Mouse (Mus musculus) hindbrain, embryonic 11.5 days (tissue): ENCODE data around the gene Lhx4. TPM values are rescaled to one million over a fixed set of nuclear protein-coding genes. Genes with fewer than 3 reads are reported as not detected.

ENCODE experiments used
- ATAC-seq: fragments of 200-750 bp; cut with Nextera tagmentation; 2 replicates; pipeline ENCODE4 v1.8.0; 2017; ENCODE audit warnings: mild to moderate bottlenecking, moderate TSS enrichment, moderate library complexity; ENCODE audit not compliant: low FRiP score
- DNase-seq: peaks from one replicate; pipeline ENCODE4 v3.0.0-alpha.2; 2015; ENCODE audit warnings: low spot score
- H3K27ac ChIP-seq: fragments of 300-500 bp; sonication (generic); 2 replicates; pipeline ENCODE4 v1.5.1; 2014; ENCODE audit warnings: mild to moderate bottlenecking, low read depth, low read length
- H3K27me3 ChIP-seq: fragments of 300-500 bp; sonication (generic); 2 replicates; pipeline ENCODE4 v1.6.1; 2014; ENCODE audit warnings: mild to moderate bottlenecking, low read length, moderate library complexity, mixed read lengths; ENCODE audit not compliant: control insufficient read depth, insufficient read depth
- H3K36me3 ChIP-seq: fragments of 300-500 bp; sonication (generic); 2 replicates; pipeline ENCODE4 v1.6.1; 2014; ENCODE audit warnings: mild to moderate bottlenecking, low read length, moderate library complexity, mixed read lengths; ENCODE audit not compliant: control insufficient read depth, insufficient read depth
- H3K4me1 ChIP-seq: fragments of 300-500 bp; sonication (generic); replicated peaks from 2 replicates; pipeline ENCODE4 v1.6.1; 2014; ENCODE audit warnings: low read length, mixed read lengths; ENCODE audit not compliant: control insufficient read depth, insufficient read depth
- H3K4me2 ChIP-seq: fragments of 300-500 bp; sonication (generic); replicated peaks from 2 replicates; pipeline ENCODE4 v1.6.1; 2014; ENCODE audit warnings: mild to moderate bottlenecking, low read depth, low read length
- H3K4me3 ChIP-seq: fragments of 300-500 bp; sonication (generic); 2 replicates; pipeline ENCODE4 v1.5.1; 2014; ENCODE audit warnings: low read depth, low read length
- H3K9ac ChIP-seq: fragments of 300-500 bp; sonication (generic); 2 replicates; pipeline ENCODE4 v1.6.1; 2014; ENCODE audit warnings: low read depth, low read length
- H3K9me3 ChIP-seq: fragments of 300-500 bp; sonication (generic); 2 replicates; pipeline ENCODE4 v1.6.1; 2016; ENCODE audit warnings: low read length; ENCODE audit not compliant: control insufficient read depth
- WGBS: fragments of 180-500 bp; shearing (Covaris S2); extraction: QIAGEN DNeasy Blood & Tissue Kit; methylation state at CpG from one replicate; pipeline ENCODE4 v1.1.7; 2014; 5-methylcytosine and 5-hydroxymethylcytosine counted together
- polyA plus RNA-seq: library from polyadenylated mRNA; unstranded; fragments of >200 nt; fragmentation: Nextera tagmentation; extraction: Ambion mirVana; gene quantifications from 2 replicates; pipeline ENCODE4 v1.2.1, GENCODE M21; 2014

The Lhx4 gene
- polyA plus RNA-seq, 1 experiment from 2014 or later = 7.9 TPM

DNA sequence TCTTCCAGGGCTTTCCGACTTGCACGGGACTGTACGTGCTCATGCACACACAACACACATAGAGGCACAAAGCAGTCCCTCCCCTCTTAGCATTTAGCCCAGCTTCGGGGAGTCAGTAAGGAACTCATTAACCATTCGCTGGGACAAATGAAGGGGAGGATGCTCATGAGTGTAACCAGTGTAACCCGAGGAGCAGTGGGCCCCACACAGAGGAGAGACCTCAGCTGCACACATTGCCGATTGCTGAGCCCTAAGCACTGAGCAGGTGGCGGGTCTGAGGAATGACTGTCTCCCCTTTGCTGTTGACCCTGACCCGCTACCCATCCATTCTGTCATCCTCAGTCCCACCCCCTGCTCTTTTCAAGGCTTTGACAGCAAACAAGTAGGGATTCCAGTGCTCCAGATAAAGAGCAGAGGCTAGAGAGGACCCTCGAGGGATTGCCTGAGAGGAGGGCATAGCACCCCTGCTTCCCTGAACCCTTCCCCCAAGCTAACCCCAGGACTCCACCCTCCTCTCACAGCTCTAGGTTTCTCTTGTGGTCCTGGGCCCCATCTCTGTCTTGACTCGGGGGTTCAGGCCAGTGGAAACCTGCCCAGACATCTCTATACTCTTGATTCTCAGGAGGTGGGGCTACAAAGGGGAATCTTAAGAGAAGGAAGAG lies 836 bp downstream of the Lhx4 start:
- no peaks in the 10 kb centered on the region for H3K36me3 ChIP-seq
- 7% methylated on average over 11 of the region's 11 CpGs for WGBS
- peak; percentile 57 for DNase-seq
- H3K9me3 ChIP-seq = no peaks in the 10 kb centered on the region
- peaks cover 91% of the 10 kb centered on the region for H3K27me3 ChIP-seq
- ATAC-seq = peak; percentile 87
- no peak overlapping the region for H3K4me2 ChIP-seq
- H3K4me3 ChIP-seq = no peak overlapping the region
- H3K4me1 ChIP-seq = peaks cover 5% of the 10 kb centered on the region
- H3K9ac ChIP-seq = peak overlapping the region; percentile 15; the same call in 1 of the 2 replicates
- 0 out of 2 replicates have a peak overlapping the region, but pooled peaks have one; percentile 7 for H3K27ac ChIP-seq

GRCm38 (mm10) chr1:155747911-155748310 lies 3.6 kb downstream of the Lhx4 start:
- H3K4me3 ChIP-seq = no peak overlapping the region
- WGBS = 77% methylated on average over 5 of the region's 5 CpGs
- no peak for ATAC-seq

GRCm38 (mm10) chr1:155747011-155747410 lies 4.5 kb downstream of the Lhx4 start:
- H3K4me2 ChIP-seq = no peak overlapping the region
- no peak overlapping the region for H3K27ac ChIP-seq
- H3K9ac ChIP-seq = no peak overlapping the region
- peaks cover 10% of the 10 kb centered on the region for H3K4me1 ChIP-seq
- H3K4me3 ChIP-seq = no peak overlapping the region
- no peaks in the 10 kb centered on the region for H3K36me3 ChIP-seq
- ATAC-seq (no peak), DNase-seq (peak; percentile 40)
- peaks cover 91% of the 10 kb centered on the region for H3K27me3 ChIP-seq
- no peaks in the 10 kb centered on the region for H3K9me3 ChIP-seq
- WGBS = 12% methylated on average over 8 of the region's 8 CpGs

More at GRCm38 (mm10) chr1:155747911-155748310, 3.6 kb downstream of the Lhx4 start:
- peaks cover 91% of the 10 kb centered on the region for H3K27me3 ChIP-seq
- H3K36me3 ChIP-seq = no peaks in the 10 kb centered on the region
- H3K4me1 ChIP-seq = peaks cover 5% of the 10 kb centered on the region
- no peak overlapping the region for H3K4me2 ChIP-seq
- H3K9me3 ChIP-seq = no peaks in the 10 kb centered on the region
- DNase-seq = no peak
- H3K27ac ChIP-seq = no peak overlapping the region
- H3K9ac ChIP-seq = no peak overlapping the region

DNA sequence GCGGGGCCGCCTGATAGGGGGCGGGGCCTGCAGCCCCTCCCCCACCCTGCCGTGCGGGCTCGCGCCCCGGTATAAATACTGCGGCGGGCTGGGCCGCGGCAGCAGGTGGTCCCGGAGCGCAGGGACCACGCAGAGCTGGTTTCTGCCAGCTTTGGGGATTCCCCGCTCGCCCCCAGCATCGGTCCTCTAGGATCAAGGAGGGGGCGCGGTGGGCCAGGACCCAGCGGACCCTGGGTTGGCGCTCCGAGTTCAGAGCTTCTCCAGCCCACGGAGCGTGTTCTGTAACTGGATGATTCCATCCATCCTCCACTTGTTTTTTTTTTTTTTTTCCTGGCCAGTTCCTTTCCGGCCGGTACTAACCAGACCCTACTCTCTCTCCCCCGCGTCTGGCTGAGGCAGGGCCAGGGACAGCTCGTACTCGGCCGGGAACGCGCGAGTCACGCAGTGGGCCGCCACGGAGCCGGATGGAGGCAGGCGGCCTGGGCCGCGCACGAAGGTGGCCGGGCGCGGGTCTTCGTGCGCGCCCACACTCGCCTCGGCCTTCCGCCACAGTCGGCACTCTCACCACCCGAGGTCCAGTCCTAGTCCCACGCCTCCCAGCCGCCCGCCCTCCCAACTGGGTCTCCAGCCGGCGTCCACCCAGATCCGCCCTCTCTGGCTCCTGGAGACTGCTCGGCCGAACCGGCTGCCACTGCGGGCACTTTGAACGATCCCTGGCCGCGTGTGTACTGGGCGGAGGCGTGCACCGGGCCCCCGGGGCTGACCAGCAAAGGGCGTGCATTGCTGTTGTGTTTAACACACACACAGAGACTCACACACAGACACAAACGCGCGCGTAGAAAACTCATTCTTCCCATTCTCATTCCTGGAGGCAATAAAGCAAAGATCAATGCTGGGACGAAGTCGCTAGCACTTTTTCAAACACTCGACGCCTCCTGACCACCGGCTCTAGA lies 8.8 kb downstream of the Lhx4 start:
- no peaks in the 10 kb centered on the region for H3K9me3 ChIP-seq
- H3K4me2 ChIP-seq = peak overlapping the region; percentile 79
- H3K36me3 ChIP-seq = no peaks in the 10 kb centered on the region
- ATAC-seq = peak; percentile 64
- no peak overlapping the region for H3K27ac ChIP-seq
- peak overlapping the region; percentile 23; the same call in 1 of the 2 replicates for H3K9ac ChIP-seq
- under 1% methylated on average over 81 of the region's 81 CpGs for WGBS
- H3K4me3 ChIP-seq = peak overlapping the region; percentile 42
- peaks cover 14% of the 10 kb centered on the region for H3K4me1 ChIP-seq
- peak; percentile 58 for DNase-seq
- peaks cover 91% of the 10 kb centered on the region for H3K27me3 ChIP-seq

- DNase-seq = peak; percentile 69
- Histone ChIP-seq H3K9ac (peak overlapping the region; percentile 7; the same call in 1 of the 2 replicates), H3K27me3 (peaks cover 91% of the 10 kb centered on the region), H3K4me1 (peaks cover 14% of the 10 kb centered on the region), H3K27ac (no peak overlapping the region), H3K4me3 (peak overlapping the region; percentile 42), H3K4me2 (peak overlapping the region; percentile 79), H3K9me3 (no peaks in the 10 kb centered on the region), H3K36me3 (no peaks in the 10 kb centered on the region)
- ATAC-seq = peak; percentile 83
- under 1% methylated on average over 25 of the region's 26 CpGs for WGBS
Observed at GRCm38 (mm10) chr1:155741988-155742387, 9.5 kb downstream of the Lhx4 start.

DNA sequence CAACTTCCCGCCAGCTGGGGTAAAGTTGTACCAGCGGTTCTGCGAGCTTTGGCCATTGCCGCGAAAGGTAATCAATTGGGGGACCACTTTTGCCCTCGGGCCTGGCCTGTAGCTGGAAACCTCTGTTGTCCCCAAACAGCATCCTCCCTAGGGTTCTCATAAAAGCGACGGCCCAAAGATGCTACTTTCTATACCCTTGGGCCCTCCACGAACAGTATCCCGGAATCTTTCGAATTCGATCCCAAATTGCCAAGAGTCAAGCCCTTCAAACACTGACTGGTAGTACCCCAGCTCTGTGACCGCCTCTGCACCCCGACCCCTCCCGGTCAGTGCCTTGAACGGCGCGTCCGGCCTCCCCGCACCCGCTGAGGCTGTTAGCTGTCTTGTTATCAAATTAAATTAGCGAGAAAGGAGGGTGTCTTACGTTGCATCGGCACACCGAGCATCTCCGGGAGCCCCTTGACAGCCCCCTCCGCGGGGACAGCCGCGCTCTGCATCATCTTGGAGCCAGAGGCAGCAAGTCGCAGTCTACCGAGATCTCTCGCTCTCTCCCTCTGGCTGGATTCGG lies 10.0 kb downstream of the Lhx4 start:
- under 1% methylated on average over 34 of the region's 34 CpGs for WGBS
- H3K27me3 ChIP-seq = peaks cover 91% of the 10 kb centered on the region
- H3K27ac ChIP-seq = no peak overlapping the region

GRCm38 (mm10) chr1:155740622-155741377 lies 10.7 kb downstream of the Lhx4 start:
- no peak overlapping the region for H3K9ac ChIP-seq
- peak; percentile 68 for DNase-seq
- peaks cover 91% of the 10 kb centered on the region for H3K27me3 ChIP-seq
- H3K9me3 ChIP-seq = no peaks in the 10 kb centered on the region
- WGBS = under 1% methylated on average over 44 of the region's 44 CpGs
- H3K4me3 ChIP-seq = peak overlapping the region; percentile 42
- no peak for ATAC-seq
- H3K27ac ChIP-seq = no peak overlapping the region
- H3K4me2 ChIP-seq = peak overlapping the region; percentile 79
- H3K36me3 ChIP-seq = no peaks in the 10 kb centered on the region
- H3K4me1 ChIP-seq = peaks cover 14% of the 10 kb centered on the region

More for the DNA sequence above, 10.0 kb downstream of the Lhx4 start:
- Histone ChIP-seq H3K4me3 (peak overlapping the region; percentile 42), H3K36me3 (no peaks in the 10 kb centered on the region), H3K4me2 (peak overlapping the region; percentile 79), H3K9ac (no peak overlapping the region), H3K4me1 (peaks cover 14% of the 10 kb centered on the region), H3K9me3 (no peaks in the 10 kb centered on the region)
- peak; percentile 47 for ATAC-seq
- peak; percentile 58 for DNase-seq
